Mouse (Mus musculus) bone marrow macrophage, adult 2 months (primary cell): ENCODE data around the gene Xrcc5. TPM values are rescaled to one million over a fixed set of nuclear protein-coding genes. Genes with fewer than 3 reads are reported as not detected.
A peak's percentile ranks its signal among the peaks of the same experiment; 100 is the strongest.

Experiments used
- H3K27ac ChIP-seq: 2 replicates; pipeline ENCODE4 v1.5.1; 2012; ENCODE audit warnings: low read depth, low read length; ENCODE audit not compliant: insufficient read depth
- H3K4me1 ChIP-seq: 2 replicates; pipeline ENCODE4 v1.6.1; 2012; ENCODE audit warnings: low read length; ENCODE audit not compliant: control insufficient read depth, insufficient read depth
- H3K4me3 ChIP-seq: 2 replicates; pipeline ENCODE4 v1.5.1; 2012; ENCODE audit warnings: mild to moderate bottlenecking, low read length, moderate library complexity; ENCODE audit not compliant: insufficient read depth
- CTCF ChIP-seq: IDR thresholded peaks from 2 replicates; pipeline ENCODE4 v1.5.1; 2012; ENCODE audit warnings: low read depth, mild to moderate bottlenecking, low read length, moderate library complexity
- POLR2A ChIP-seq: IDR thresholded peaks from 2 replicates; pipeline ENCODE4 v1.6.1; 2012; ENCODE audit warnings: mild to moderate bottlenecking, low read depth, low read length, borderline replicate concordance
- polyA plus RNA-seq: library from polyadenylated mRNA; stranded (reverse); fragments of >200 nt; gene quantifications from 2 replicates; pipeline ENCODE4 v1.2.4, GENCODE M21; 2012; ENCODE audit not compliant: missing spikeins, insufficient read depth, insufficient read length

The Xrcc5 gene
- polyA plus RNA-seq: 0.73 and 0.99 TPM in 2 replicates

GRCm38 (mm10) chr1:72307317-72307798, at the start of gene Xrcc5:
Gene Xrcc5, plus strand, starts transcription at chr1:72307421.
- H3K4me3 ChIP-seq: peak within 1 kb of the TSS; percentile 67
- no peak for TF ChIP-seq CTCF
- no peak for TF ChIP-seq POLR2A
- peaks cover 6% of the 10 kb centered on the region for H3K4me1 ChIP-seq
- peak within 1 kb of the TSS; percentile 42 for H3K27ac ChIP-seq

- peaks cover 9% of the 10 kb centered on the region for H3K4me1 ChIP-seq
- no peak overlapping the region for H3K4me3 ChIP-seq
- TF ChIP-seq POLR2A (no peak), CTCF (no peak)
- H3K27ac ChIP-seq: no peak overlapping the region
Measured at GRCm38 (mm10) chr1:72263099-72263498, 44.1 kb upstream of the Xrcc5 start.

GRCm38 (mm10) chr1:72278085-72278484, 29.1 kb upstream of the Xrcc5 start:
- Histone ChIP-seq H3K4me1 (peaks cover 10% of the 10 kb centered on the region), H3K4me3 (no peak overlapping the region), H3K27ac (no peak overlapping the region)
- TF ChIP-seq POLR2A (no peak), CTCF (no peak)

GRCm38 (mm10) chr1:72282604-72283003, 24.6 kb upstream of the Xrcc5 start:
- Histone ChIP-seq H3K4me1 (peaks cover 13% of the 10 kb centered on the region), H3K4me3 (no peak overlapping the region), H3K27ac (no peak overlapping the region)
- TF ChIP-seq CTCF (no peak), POLR2A (no peak)

GRCm38 (mm10) chr1:72283992-72284485, 23.2 kb upstream of the Xrcc5 start, which contains the start of the genes Pecr and Tmem169:
Gene Pecr, minus strand, starts transcription at chr1:72284314.
Gene Tmem169, plus strand, starts transcription at chr1:72284369.
- Histone ChIP-seq H3K4me1 (peaks cover 13% of the 10 kb centered on the region), H3K4me3 (peak within 1 kb of the TSS; percentile 86), H3K27ac (no peak within 1 kb of the TSS)
- TF ChIP-seq POLR2A: no peak
- no peak for TF ChIP-seq CTCF

- H3K27ac ChIP-seq: no peak overlapping the region
- TF ChIP-seq CTCF (no peak), POLR2A (no peak)
- no peak overlapping the region for H3K4me3 ChIP-seq
Measured at GRCm38 (mm10) chr1:72284539-72284938, 22.7 kb upstream of the Xrcc5 start.

GRCm38 (mm10) chr1:72286904-72287303, 20.3 kb upstream of the Xrcc5 start:
- TF ChIP-seq CTCF (no peak), POLR2A (no peak)
- Histone ChIP-seq H3K4me1 (peaks cover 8% of the 10 kb centered on the region), H3K4me3 (no peak overlapping the region), H3K27ac (no peak overlapping the region)

More at GRCm38 (mm10) chr1:72284539-72284938, 22.7 kb upstream of the Xrcc5 start:
- peaks cover 13% of the 10 kb centered on the region for H3K4me1 ChIP-seq

- peaks cover 4% of the 10 kb centered on the region for H3K4me1 ChIP-seq
- no peak overlapping the region for H3K27ac ChIP-seq
- TF ChIP-seq CTCF (no peak), POLR2A (no peak)
Measured at GRCm38 (mm10) chr1:72287893-72288292, 19.3 kb upstream of the Xrcc5 start.

GRCm38 (mm10) chr1:72288527-72289150, 18.6 kb upstream of the Xrcc5 start:
- TF ChIP-seq POLR2A (no peak), CTCF (no peak)
- Histone ChIP-seq H3K4me3 (no peak overlapping the region), H3K27ac (no peak overlapping the region), H3K4me1 (no peaks in the 10 kb centered on the region)

More at GRCm38 (mm10) chr1:72287893-72288292, 19.3 kb upstream of the Xrcc5 start:
- H3K4me3 ChIP-seq: no peak overlapping the region

GRCm38 (mm10) chr1:72290896-72291295, 16.3 kb upstream of the Xrcc5 start:
- no peak for TF ChIP-seq CTCF
- TF ChIP-seq POLR2A: no peak
- no peak overlapping the region for H3K27ac ChIP-seq
- no peak overlapping the region for H3K4me3 ChIP-seq
- H3K4me1 ChIP-seq: no peaks in the 10 kb centered on the region
